Mouse (Mus musculus) neural tube, embryonic 14.5 days (tissue): ENCODE measurements at regions not wholly inside any gene's neighbourhood (a gene's known extent, or its start where the extent isn't known, plus 50 kb on each side); places are given as distances from the start of the nearest gene placed in this dataset.

Experiments used
- ATAC-seq: fragments of 200-750 bp; cut with Nextera tagmentation; 2 replicates; pipeline ENCODE4 v1.8.0; 2017; ENCODE audit warnings: low read depth, mild to moderate bottlenecking, moderate TSS enrichment, moderate library complexity
- H3K27ac ChIP-seq: fragments of 300-500 bp; sonication (generic); 2 replicates; pipeline ENCODE4 v1.5.1; 2014; ENCODE audit warnings: low read depth, mild to moderate bottlenecking, control low read depth, low read length, moderate library complexity, mixed read lengths
- H3K27me3 ChIP-seq: fragments of 300-500 bp; sonication (generic); 2 replicates; pipeline ENCODE4 v1.6.1; 2014; ENCODE audit warnings: low read length; ENCODE audit not compliant: control insufficient read depth, insufficient read depth
- H3K36me3 ChIP-seq: fragments of 300-500 bp; sonication (generic); 2 replicates; pipeline ENCODE4 v1.6.1; 2014; ENCODE audit warnings: low read length, mixed read lengths; ENCODE audit not compliant: control insufficient read depth, insufficient read depth
- H3K4me1 ChIP-seq: fragments of 300-500 bp; sonication (generic); 2 replicates; pipeline ENCODE4 v1.6.1; 2014; ENCODE audit warnings: low read length; ENCODE audit not compliant: control insufficient read depth, insufficient read depth
- H3K4me2 ChIP-seq: fragments of 300-500 bp; sonication (generic); 2 replicates; pipeline ENCODE4 v1.6.1; 2014; ENCODE audit warnings: mild to moderate bottlenecking, low read depth, low read length, control low read depth
- H3K4me3 ChIP-seq: fragments of 300-500 bp; sonication (generic); 2 replicates; pipeline ENCODE4 v1.5.1; 2014; ENCODE audit warnings: low read depth, low read length, control low read depth, mixed read lengths
- H3K9ac ChIP-seq: fragments of 300-500 bp; sonication (generic); replicated peaks from 2 replicates; pipeline ENCODE4 v1.6.1; 2014; ENCODE audit warnings: low read depth, mild to moderate bottlenecking, control low read depth, low read length, mixed read lengths
- H3K9me3 ChIP-seq: fragments of 300-500 bp; sonication (generic); 2 replicates; pipeline ENCODE4 v1.6.1; 2016; ENCODE audit warnings: low read length; ENCODE audit not compliant: control insufficient read depth
- WGBS: fragments of 180-500 bp; shearing (Covaris S2); extraction: QIAGEN DNeasy Blood & Tissue Kit; methylation state at CpG from one replicate; pipeline ENCODE4 v1.1.7; 2014; 5-methylcytosine and 5-hydroxymethylcytosine counted together

DNA sequence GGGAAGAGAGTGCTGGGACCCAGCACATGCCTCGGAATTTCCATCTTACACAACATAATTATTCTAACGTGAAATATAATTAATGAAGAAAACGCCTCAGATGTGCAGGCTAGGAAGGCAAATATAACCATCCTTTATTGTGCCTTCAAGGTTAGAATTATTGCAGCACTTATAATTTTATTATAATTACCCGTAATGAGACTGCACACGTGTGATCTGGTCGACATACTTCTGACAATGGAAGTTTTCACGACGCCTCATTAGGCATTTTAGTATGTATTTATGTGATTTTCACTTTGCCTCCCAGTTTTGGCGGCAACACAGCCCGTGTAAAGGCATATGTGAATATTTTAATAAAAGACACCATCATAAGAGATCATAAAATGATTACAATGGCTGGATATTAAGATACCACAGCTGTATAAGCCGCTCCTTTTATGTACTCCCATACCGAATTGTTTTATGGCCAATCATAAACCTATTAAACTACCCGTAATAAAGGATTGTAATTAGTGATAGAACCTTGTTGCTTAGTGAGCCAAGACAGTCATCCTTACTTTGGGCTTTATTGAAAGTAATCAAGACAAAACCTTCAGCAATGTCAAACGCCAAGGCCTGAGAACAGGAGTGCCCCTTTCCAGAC, 281.6 kb upstream of the Irx2 start:
- Histone ChIP-seq H3K9ac (no peak overlapping the region), H3K4me2 (no peak overlapping the region), H3K9me3 (no peaks in the 10 kb centered on the region), H3K4me3 (no peak overlapping the region), H3K4me1 (peaks cover 5% of the 10 kb centered on the region; the same call in 1 of the 2 replicates), H3K27me3 (0 out of 2 replicates have a peak, but pooled peaks cover 2% of the 10 kb centered on the region), H3K36me3 (no peaks in the 10 kb centered on the region), H3K27ac (no peak overlapping the region)
- WGBS, result 22% methylated on average over 14 of the region's 14 CpGs
- peak; percentile 86 for ATAC-seq

DNA sequence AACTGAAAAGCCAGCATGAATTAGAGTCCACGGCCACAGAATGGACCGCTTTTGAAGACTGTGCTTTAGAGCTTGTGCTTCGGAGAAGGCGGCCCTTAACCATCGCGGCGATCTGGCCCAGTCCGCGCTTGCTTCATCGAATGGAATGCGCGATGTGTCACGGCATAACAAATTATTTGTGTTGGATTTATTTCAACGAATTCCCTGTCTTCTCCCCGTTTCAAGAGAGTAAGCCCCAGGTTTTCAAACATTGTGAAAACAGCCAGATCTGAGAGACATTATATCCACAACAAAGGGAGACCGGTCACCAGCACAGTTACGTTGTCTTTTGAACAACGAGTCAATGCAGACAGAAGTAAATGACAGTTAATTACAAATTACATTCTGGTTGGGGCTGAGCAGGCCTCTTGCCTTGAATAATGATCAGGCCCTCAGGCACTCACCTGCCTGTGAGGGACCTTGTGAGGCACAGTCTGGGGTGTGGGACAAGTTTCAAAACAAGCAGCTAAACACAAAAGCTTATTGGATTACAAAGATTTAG, 275.9 kb upstream of the Irx2 start:
- no peaks in the 10 kb centered on the region for H3K4me1 ChIP-seq
- no peaks in the 10 kb centered on the region for H3K36me3 ChIP-seq
- 25% methylated on average over 18 of the region's 18 CpGs for WGBS
- no peak overlapping the region for H3K27ac ChIP-seq
- H3K9ac ChIP-seq, result no peak overlapping the region
- no peak overlapping the region for H3K4me3 ChIP-seq
- H3K27me3 ChIP-seq, result 0 out of 2 replicates have a peak, but pooled peaks cover 2% of the 10 kb centered on the region
- no peak overlapping the region for H3K4me2 ChIP-seq
- ATAC-seq, result no peak
- H3K9me3 ChIP-seq, result no peaks in the 10 kb centered on the region

DNA sequence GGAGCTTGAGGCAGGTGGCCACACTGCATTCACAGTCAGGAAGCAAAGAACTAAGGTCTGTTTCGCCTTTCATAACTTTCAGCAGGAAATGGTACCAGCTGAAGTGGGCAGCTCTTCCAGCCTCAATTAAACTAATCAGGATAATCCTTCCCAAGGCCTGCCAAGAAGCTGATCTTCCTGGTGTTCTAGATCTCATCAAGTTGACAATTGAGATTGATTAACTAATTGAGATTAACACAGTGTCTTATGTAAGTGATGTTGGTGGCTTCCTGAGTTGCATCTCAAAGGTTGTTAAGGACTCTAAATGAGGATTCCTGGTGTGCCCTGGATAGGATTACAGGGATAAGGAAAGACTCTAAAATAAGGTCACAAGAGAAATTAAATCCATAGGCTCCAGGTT, 273.3 kb upstream of the Irx2 start:
- no peak overlapping the region for H3K9ac ChIP-seq
- no peak for ATAC-seq
- no peak overlapping the region for H3K4me2 ChIP-seq
- no peaks in the 10 kb centered on the region for H3K9me3 ChIP-seq
- 0 out of 2 replicates have a peak, but pooled peaks cover 2% of the 10 kb centered on the region for H3K27me3 ChIP-seq
- H3K4me1 ChIP-seq, result no peaks in the 10 kb centered on the region
- no peaks in the 10 kb centered on the region for H3K36me3 ChIP-seq
- H3K4me3 ChIP-seq, result no peak overlapping the region
- H3K27ac ChIP-seq, result no peak overlapping the region
- 89% methylated on average over 1 of the region's 1 CpGs for WGBS

DNA sequence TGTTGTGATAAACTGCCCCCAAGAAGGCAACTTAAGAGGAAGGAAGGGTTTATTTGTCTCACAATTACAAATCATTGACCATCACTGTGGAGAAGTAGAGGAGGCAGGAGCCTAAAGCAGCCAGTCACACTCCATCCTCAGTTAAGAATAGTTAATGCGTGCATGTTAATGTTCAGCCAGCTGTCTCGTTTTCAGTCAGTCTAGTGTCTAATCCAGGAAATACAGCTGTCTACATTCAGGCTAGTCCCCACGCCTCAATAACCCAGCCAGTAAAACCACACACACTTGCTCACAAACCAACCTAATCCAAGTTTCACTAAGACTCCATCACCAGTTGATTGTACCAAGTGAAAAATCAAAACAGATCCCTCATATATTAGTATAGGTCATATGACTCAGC, 272.8 kb upstream of the Irx2 start:
- Histone ChIP-seq H3K27me3 (0 out of 2 replicates have a peak, but pooled peaks cover 2% of the 10 kb centered on the region), H3K27ac (no peak overlapping the region), H3K4me2 (no peak overlapping the region), H3K4me1 (no peaks in the 10 kb centered on the region), H3K9me3 (no peaks in the 10 kb centered on the region), H3K9ac (no peak overlapping the region), H3K4me3 (no peak overlapping the region), H3K36me3 (no peaks in the 10 kb centered on the region)
- ATAC-seq, result no peak
- 46% methylated on average over 3 of the region's 3 CpGs for WGBS

DNA sequence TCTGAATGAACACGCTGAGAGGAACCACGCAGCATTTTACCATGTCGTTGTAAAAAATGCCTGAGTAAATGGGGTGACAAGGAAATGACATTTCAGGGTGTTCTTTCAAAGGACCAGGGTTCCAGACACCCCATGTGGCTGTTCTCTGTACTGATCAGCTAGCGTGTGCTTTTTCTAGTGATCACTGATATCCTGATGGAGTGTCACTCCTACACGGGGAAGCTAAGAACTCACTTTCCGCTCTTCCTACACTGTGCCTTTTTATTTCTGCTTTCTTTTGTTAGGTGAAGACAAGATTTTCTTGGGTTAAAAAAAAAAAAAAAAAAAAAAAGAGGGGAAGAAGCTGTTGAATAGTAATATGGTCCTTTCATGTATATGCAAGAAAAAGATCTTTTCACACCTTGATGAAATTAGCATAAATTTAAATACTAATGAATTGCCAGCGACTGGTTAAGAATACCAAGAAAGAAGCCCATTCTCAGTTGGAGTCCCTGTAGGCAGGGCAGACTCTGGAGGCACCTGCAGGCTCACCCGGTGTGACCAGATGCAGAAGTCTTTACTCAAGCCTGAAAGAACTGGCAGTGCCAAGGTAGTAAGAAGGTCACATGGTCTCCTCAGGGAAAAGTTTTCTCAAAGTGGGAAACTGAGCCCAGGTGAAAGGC, 270.2 kb upstream of the Irx2 start:
- H3K27ac ChIP-seq, result no peak overlapping the region
- no peak overlapping the region for H3K9ac ChIP-seq
- H3K4me2 ChIP-seq, result no peak overlapping the region
- no peaks in the 10 kb centered on the region for H3K27me3 ChIP-seq
- no peaks in the 10 kb centered on the region for H3K36me3 ChIP-seq
- no peak overlapping the region for H3K4me3 ChIP-seq
- ATAC-seq, result no peak
- WGBS, result 26% methylated on average over 8 of the region's 8 CpGs
- no peaks in the 10 kb centered on the region for H3K4me1 ChIP-seq
- no peaks in the 10 kb centered on the region for H3K9me3 ChIP-seq

DNA sequence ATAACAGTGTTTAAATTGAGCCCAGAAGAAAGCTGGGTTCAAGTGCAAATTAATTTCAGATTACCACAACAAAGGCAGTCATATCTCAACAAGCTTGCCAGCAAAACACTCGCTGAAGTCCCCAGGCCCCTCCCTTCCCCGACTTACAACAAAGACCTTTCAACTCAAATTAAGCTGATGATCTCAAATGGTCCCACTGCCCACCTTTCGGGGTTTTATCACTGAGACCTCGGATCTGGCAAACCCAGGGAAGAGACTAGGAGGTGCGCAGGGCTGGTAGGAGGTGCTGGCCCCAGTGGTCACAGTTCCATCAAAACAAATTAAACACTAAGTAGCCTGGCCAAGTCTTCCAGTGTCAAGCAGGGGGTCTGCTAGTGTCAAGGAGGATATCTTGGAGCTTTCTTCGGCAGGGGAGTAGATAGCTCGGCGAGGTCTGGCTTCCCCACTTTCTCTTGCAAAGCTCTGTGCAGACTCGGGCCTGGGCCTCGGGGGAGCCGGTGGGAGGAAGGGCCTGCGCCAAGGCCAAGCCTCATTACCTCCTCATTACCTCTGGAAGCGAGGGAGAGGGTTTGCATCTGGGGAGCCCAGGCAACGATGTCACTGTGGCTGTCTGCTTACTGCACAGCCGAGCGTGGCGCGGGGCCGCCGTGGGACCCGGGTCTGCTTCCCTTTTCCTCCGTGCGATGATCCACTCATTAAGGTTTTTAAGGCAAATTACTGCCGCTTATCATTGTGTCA, 262.9 kb upstream of the Irx2 start:
- Histone ChIP-seq H3K4me2 (peak overlapping the region; percentile 35), H3K27me3 (peaks cover 7% of the 10 kb centered on the region), H3K4me3 (peak overlapping the region; percentile 13; the same call in 1 of the 2 replicates), H3K27ac (no peak overlapping the region), H3K4me1 (peaks cover 13% of the 10 kb centered on the region; the same call in 1 of the 2 replicates), H3K9me3 (no peaks in the 10 kb centered on the region), H3K36me3 (no peaks in the 10 kb centered on the region), H3K9ac (0 out of 2 replicates have a peak overlapping the region, but pooled peaks have one; percentile 4)
- peak; percentile 90 for ATAC-seq
- WGBS, result 5% methylated on average over 24 of the region's 24 CpGs

DNA sequence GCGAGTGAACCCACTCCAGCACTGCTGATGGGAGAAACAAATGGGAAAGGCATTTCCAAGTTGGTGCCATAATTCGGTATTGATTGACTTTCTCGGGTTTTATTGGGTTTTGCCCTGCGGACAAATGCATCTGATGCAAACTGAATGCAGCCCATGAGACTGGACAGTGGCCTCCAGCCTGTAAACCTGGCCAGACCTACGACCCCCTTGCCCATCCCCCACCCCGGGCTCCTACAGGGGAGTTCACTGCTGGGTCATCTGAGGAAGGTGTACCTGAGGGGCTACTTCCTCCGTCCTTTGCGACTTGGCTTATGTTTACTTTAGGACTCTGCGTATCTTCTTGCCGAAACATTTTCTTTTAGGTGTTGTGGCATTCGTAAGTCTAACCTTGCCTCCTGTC, 262.3 kb upstream of the Irx2 start:
- peaks cover 7% of the 10 kb centered on the region for H3K27me3 ChIP-seq
- peak; percentile 22; the same call in 1 of the 2 replicates for ATAC-seq
- peak overlapping the region; percentile 35 for H3K4me2 ChIP-seq
- 39% methylated on average over 11 of the region's 11 CpGs for WGBS
- H3K4me3 ChIP-seq, result peak overlapping the region; percentile 13; the same call in 1 of the 2 replicates
- H3K27ac ChIP-seq, result no peak overlapping the region
- no peaks in the 10 kb centered on the region for H3K9me3 ChIP-seq
- H3K4me1 ChIP-seq, result peaks cover 13% of the 10 kb centered on the region; the same call in 1 of the 2 replicates
- H3K36me3 ChIP-seq, result no peaks in the 10 kb centered on the region
- 0 out of 2 replicates have a peak overlapping the region, but pooled peaks have one; percentile 4 for H3K9ac ChIP-seq

DNA sequence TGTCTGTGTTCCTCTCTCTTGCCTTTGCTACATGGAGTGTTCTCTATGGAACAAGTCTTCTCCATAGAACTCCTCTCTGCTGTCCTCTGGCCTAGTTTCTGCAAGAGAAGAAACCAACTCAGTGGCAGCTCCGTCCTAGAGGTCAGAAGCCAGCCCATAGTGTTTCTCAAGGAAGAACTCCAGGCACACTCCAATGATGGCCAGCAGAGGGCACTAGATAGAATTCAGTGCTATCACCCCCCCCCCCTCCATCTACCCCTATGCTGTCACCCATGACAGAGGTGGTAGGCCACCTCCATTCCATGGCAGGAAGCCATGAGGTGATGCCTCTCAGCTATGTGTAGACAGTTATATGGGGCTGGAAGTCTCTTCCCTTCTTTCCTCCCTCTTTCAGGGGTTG, 258.5 kb upstream of the Irx2 start:
- no peak overlapping the region for H3K27ac ChIP-seq
- H3K4me1 ChIP-seq, result peaks cover 13% of the 10 kb centered on the region; the same call in 1 of the 2 replicates
- H3K36me3 ChIP-seq, result no peaks in the 10 kb centered on the region
- H3K4me3 ChIP-seq, result no peak overlapping the region
- peaks cover 4% of the 10 kb centered on the region for H3K27me3 ChIP-seq
- H3K9ac ChIP-seq, result no peak overlapping the region
- ATAC-seq, result no peak
- WGBS, result 80% methylated on average over 1 of the region's 1 CpGs
- H3K4me2 ChIP-seq, result no peak overlapping the region
- no peaks in the 10 kb centered on the region for H3K9me3 ChIP-seq
